Mouse (Mus musculus): ENCODE results near the gene Wdr82.

The Wdr82 gene

DNA sequence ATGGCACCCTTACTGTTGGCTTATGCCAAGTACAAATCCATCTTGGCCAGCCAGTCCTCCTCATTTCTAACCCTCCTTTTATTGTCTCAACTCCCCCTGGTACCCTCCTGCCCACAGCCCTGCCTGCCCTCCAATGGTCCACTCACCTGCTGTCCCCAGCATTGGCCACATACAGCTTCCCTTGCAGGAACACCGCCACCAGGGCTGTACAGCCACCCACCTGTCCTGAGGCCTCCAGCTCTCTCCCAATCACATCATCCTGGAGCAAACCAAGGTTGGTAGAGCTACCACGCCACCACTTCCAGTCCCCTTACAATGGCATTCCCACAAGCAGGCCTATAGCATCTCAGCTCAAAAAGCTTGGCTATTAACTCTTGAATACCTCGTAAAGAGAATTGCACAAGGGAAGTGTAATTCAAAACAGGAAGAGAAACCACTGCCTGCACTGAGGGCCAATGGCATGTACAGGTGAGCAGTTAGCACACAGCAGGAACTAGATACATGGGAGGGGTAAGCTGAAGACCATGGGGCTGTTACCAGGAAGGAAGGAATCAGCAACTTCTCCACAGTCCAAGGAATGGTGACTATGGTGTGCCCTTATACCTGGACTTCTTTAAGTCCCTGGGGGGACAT, 26.5 kb downstream of the Wdr82 start:
- DNase-seq (ENCODE audit: low read depth, low spot score), result no peak

DNA sequence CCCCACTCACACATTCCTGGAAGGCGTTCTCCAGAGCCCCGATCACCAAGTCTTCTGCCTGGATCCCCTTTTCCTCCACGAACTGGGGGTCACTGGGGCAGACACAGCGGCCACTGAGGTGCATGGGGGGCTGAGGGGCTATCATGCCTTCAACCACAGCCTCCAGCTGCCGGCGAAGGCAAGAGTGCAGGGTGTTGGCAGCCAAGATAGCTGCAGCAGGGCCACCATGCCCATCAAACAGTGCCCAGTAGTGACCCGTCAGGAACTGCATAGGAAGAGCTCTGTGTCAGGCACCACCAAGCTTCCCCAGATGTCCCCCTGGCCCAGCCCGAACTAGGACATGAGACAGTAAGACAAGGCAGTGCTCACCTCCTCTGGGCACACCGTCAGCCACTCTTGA, 27.0 kb downstream of the Wdr82 start:
- DNase-seq (ENCODE audit: low read depth, low spot score), result no peak

GRCm38 (mm10) chr9:106198962-106199458, 28.3 kb downstream of the Wdr82 start:
- peak; percentile 55 for DNase-seq (ENCODE audit: low read depth, low spot score)

- no peak for DNase-seq (ENCODE audit: low read depth, low spot score)
Observed at GRCm38 (mm10) chr9:106199535-106200272, 29.0 kb downstream of the Wdr82 start, which contains the start of gene Ppm1m. TSS of gene Ppm1m (minus strand) at chr9:106199746.

- DNase-seq (ENCODE audit: low read depth, low spot score), result no peak
Observed at GRCm38 (mm10) chr9:106201895-106202294, 31.2 kb downstream of the Wdr82 start.

DNA sequence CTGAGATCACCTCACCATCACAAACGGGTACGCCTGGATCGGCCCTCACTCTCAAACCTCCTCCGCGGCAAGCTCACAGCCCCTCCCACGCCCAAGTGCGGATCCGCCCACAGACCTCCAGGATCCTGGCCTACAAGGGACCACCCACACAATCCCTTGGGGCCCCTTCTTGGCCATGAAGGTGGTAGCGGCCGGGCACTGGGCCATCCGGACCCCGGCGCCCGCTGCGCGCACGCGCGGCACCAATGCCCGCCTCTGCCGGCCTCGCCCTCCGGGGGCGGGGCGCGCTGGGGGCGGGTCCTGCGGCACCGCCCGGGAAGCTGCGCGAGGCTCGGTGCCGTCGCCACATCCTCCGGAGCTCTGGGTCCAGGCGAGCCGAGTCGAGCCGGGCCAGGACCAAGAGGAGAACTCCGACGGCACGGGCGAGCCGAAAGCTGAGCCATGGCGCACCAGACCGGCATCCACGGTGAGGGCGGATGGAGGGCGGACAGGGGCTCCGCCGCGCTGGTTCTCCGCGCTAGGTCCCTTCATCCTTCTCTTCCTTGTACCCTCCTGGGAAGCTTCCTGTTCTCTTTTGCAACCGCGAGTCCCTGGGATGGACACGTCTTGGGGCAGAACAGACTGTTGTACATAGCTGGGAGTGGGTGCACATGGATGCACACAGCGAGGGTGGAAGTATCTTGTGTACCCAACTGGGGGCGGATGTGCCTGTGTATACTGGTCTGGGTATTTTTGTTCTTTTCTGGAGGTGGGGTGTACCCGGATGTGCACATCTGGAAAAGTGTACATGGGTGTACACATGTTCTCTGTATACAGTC, 32.3 kb downstream of the Wdr82 start, which contains the start of gene Twf2:
Gene Twf2 (plus strand): TSS at position 290 of the 818 bp plus-strand sequence.
- DNase-seq (ENCODE audit: low read depth, low spot score), result peak; percentile 94

DNA sequence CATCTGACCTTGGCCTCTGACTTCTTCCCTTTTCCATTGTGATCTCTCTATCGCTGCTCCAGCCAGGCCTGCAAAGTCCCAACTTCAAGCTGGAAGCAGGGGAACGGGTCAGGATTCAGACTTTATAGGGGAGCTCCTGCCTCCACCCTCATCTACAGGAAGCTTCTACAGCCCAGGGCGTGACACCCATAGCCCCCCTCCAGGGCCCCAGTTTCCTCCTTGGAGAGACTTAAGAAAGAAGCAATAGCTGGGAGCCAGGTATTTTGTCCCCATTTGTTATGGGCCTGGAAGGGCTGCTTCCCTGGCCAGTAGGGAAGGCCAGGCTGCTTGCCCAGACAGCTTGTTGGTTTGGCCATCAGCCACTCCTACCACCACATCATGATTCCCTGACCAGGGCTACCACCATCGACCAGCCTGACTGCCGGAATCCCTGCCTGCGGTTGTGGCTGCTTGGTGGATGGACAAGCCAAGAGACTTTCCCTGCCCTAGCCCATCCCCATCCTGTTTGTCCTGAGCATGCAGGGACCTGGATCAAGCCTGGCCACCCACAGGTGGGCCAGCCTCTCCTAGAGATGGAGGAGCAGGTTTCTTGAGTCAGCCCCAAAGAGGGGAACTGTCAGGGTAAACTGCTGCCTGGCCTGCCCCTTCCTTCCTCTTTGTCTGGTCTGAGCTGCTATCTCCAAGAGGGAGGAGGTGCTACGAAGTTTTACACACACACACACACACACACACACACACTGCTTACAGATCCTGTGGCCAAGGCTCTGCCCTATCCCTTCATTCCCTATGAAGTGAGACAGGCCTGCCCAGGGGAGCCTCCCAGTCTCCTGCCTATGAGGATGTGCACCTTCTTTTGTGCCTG, 33.5 kb downstream of the Wdr82 start:
- no peak for DNase-seq (ENCODE audit: low read depth, low spot score)

DNA sequence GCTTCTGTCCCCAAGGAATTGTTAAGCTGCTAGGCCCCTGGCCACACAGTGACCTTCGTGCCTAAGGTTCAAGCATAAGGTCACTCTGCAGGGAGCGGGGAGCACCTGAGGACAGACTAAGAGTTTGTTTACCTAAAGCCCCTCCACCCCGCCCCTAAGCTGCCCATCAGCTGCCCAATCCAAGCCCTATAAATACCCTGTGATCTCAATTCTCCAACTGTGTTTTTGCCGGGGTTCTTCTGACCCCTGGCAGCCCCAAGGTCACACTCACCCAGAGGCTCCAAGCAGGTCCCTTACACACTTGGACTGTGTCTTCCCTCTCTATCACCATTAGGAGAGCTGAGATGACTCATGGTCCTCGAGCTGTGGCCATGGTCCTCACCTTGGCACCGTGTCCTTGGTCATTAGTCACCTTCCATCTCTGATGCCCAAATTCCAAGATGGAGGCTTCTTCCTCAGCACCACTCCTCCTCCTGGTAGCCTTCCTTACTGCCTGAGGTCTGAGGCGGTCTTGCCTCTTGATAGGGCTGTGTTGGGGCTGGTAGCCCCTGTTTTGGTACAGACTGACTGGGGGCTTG, 35.1 kb downstream of the Wdr82 start:
- no peak for DNase-seq (ENCODE audit: low read depth, low spot score)

DNA sequence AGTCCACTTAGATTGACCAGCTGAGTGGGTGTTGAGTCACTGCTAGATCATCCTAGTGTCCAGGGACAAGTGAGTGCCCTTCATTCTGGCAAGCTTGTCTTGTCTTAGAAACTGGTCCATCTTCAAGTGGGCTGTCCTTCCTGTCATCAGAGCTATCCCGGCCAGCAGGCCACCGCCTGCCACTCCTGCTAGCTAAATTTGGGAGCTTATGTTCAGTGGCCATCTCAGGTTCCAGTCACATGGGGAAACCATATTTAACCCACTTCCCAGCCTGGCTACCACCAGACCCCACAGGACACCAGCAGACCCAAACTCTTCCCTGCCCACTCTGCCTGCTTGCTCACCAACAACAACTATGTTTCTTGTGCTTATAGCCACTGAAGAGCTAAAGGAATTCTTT, 35.8 kb downstream of the Wdr82 start:
- no peak for DNase-seq (ENCODE audit: low read depth, low spot score)

DNA sequence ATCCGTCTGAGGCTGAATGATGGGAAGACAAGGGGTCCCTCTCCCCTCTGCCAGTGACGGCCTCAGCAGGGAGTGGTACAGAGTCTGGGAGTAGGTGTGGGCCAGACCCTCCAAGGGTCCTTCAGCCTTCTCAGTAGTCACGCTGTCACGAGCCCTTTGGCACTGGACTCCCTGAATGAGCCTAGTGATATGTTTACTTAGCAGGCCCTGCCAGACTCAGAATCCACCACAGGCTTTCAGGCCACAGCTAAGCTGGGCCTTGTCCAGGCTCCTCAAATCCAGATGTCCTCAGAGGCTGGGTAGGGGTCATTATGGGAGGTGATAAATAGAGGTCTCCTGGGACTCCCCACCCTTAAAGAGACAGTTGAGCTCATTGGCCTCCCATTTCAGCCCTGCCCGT, 37.5 kb downstream of the Wdr82 start:
- DNase-seq (ENCODE audit: low read depth, low spot score), result no peak

- no peak for DNase-seq (ENCODE audit: low read depth, low spot score)
Observed at GRCm38 (mm10) chr9:106209954-106210353, 39.2 kb downstream of the Wdr82 start.

GRCm38 (mm10) chr9:106210853-106211609, 40.3 kb downstream of the Wdr82 start:
- peak; percentile 95 for DNase-seq (ENCODE audit: low read depth, low spot score)

DNA sequence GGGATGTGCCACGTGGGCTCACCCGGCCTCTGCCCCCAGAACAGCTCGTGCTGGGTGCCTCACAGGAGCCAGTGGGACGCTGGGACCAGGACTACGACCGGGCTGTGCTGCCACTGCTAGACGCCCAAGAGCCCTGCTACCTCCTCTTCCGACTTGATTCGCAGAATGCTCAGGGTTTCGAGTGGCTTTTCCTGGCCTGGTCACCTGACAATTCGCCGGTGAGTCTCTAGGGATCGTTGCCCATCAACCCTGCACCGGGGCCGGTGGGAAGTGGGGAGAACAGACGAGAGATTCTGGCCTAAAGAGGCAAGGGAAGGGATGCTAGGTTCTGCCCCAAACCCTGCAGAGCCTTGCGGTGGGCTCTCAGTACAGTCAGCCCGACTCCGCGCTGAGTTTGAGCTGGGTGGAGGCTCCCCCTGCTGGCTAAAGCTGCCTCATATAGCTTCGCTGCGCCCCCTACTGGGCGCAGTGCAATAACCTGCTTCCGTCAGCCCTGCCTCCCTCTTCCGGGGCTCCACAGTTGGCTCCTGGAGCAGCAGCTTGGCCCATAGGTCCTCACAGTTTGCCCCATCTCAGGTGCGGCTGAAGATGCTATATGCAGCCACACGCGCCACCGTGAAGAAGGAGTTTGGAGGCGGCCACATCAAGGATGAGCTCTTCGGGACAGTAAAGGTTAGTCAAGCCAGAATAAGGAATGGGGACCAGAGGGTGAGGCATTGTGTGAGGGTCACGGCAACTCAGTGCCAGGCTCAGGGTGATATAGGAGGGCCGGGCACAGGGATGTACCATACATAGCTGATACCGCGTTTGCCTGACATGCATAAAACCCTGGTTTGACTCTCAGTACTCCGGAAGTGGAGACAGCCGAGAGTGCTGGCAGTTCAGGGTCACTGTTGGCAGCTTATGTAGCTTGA, 41.2 kb downstream of the Wdr82 start:
- peak; percentile 94 for DNase-seq (ENCODE audit: low read depth, low spot score)

GRCm38 (mm10) chr9:106212594-106212981, 41.9 kb downstream of the Wdr82 start:
- DNase-seq (ENCODE audit: low read depth, low spot score), result no peak

DNA sequence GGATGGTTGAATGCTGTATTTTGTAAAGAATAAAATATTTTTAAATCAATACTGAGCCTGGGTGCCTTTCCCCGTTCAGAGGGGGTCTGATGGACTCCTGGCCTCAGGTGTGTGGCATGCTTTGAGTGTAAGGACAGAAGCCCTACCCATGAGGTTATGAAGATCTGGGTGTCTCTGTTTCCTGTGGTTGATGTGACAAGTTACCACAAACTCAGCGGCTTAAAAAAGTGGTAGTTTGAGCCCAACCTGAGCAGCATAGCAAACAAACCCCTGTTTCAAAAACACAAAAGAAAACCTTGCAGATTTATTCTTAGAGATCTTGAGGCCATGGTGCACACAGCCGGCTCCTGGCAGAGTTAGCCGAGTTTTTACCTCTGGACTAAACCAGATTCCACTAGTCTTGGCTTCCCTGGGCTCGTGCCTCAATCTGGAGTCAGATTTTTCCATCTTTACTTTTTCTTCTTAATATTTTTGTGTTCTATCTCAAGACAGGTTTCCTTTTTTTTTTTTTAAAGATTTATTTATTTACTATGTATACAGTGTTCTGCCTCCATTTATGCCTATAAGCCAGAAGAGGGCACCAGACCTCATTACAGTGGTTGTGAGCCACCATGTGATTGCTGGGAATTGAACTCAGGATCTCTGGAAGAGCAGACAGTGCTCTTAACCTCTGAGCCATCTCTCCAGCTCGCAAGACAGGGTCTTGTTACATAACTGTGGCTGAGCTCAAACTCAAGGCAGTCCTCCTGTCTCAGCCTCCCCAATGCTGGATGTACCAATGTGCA, 44.8 kb downstream of the Wdr82 start:
- DNase-seq (ENCODE audit: low read depth, low spot score), result no peak

DNA sequence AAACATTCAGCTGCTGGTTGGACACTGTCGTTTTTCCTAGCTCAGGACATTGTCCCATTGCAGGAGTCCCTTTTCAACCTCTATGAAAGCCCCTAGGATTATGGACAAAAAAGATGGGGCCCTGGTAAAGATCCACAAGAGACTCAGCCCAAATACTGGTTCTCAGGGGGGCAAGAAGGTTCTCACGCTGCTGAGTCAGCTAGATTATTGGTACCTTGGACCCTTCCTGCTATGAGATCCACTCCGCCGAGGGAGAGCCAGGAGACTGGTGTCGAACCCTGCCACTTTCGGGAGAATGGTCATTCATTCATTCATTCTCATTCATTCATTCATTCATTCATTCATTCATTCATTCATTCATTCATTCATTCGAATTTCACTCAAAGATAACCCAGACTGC, 46.2 kb downstream of the Wdr82 start:
- no peak for DNase-seq (ENCODE audit: low read depth, low spot score)

- no peak for DNase-seq (ENCODE audit: low read depth, low spot score)
Observed at GRCm38 (mm10) chr9:106220894-106221523, 50.3 kb downstream of the Wdr82 start.

Measured in ES-CJ7 (cell line).